Comparison of ENCODE assay signal across 8 mouse cellular contexts in genomic region chr13:58640330-58640729, GRCm38 (mm10). TPM values are rescaled to one million over a fixed set of nuclear protein-coding genes. Genes with fewer than 3 reads are reported as not detected.
A peak's percentile ranks its signal among the peaks of the same experiment; 100 is the strongest.
DNase-seq lines count a peak whose midpoint lies in the region; ATAC-seq and TF ChIP-seq lines count a peak whose summit lies in the region.
"Had no signal": no experiment of that assay in that cellular context is flagged by ENCODE, and none has a peak within 500 bp of the region (broad histone marks: within the 10 kb centered on the region; RNA-seq: fewer than 3 reads in every experiment).

No protein-coding gene starts in this region.

- peak; percentile 25 for DNase-seq in lung, adult 2 months
- no peak for DNase-seq in lung, adult 18-20 months
- peak; percentile 28 for DNase-seq in adipocyte (ENCODE audit: low spot score)
- DNase-seq in cerebellum, postnatal 4 days (ENCODE audit: low spot score in 2 of 2) = peak; percentile 71 to 72
- peak; percentile 75 for DNase-seq in hindbrain, embryonic 14.5 days (ENCODE audit: low spot score)
- no peak for DNase-seq in liver, adult 2 months (ENCODE audit: extremely low read depth, low read depth, low spot score)
- DNase-seq in right cerebral cortex, postnatal 25 days = peak; percentile 50

- no peak for ATAC-seq in hindbrain, embryonic 14.5 days (ENCODE audit: low FRiP score)

- H3K36me3 ChIP-seq in hindbrain, embryonic 14.5 days (replicated peaks; ENCODE audit: control insufficient read depth, insufficient read depth) = no peaks in the 10 kb centered on the region
- H3K36me3 ChIP-seq in liver, adult 2 months (ENCODE audit: control insufficient read depth, insufficient read depth, low read length) = no peaks in the 10 kb centered on the region

- H3K27me3 ChIP-seq in hindbrain, embryonic 14.5 days (ENCODE audit: control insufficient read depth, insufficient read depth, low read length) = no peaks in the 10 kb centered on the region
- H3K27me3 ChIP-seq in liver, adult 2 months (ENCODE audit: control insufficient read depth, insufficient read depth, low read length) = no peaks in the 10 kb centered on the region

- H3K4me1 ChIP-seq in lung, adult 2 months (ENCODE audit: control insufficient read depth, insufficient read depth, low read length) = no peaks in the 10 kb centered on the region
- no peaks in the 10 kb centered on the region for H3K4me1 ChIP-seq in hindbrain, embryonic 14.5 days (replicated peaks; ENCODE audit: control insufficient read depth, insufficient read depth, low read length)
- no peaks in the 10 kb centered on the region for H3K4me1 ChIP-seq in liver, adult 2 months (ENCODE audit: control insufficient read depth, insufficient read depth, low read length)

- no peak for TF ChIP-seq POLR2A in lung, adult 2 months (IDR thresholded peaks at IDR 0.05; ENCODE audit: borderline replicate concordance, extremely low read depth, low read depth, low read length)
- no peak for TF ChIP-seq POLR2A in liver, adult 2 months (IDR thresholded peaks at IDR 0.05; ENCODE audit: extremely low read depth, insufficient read depth, low read length)

- WGBS in lung, adult 2 months = 16% methylated on average over 6 of the region's 6 CpGs
- 7% methylated on average over 6 of the region's 6 CpGs for whole genome bisulfite sequencing in hindbrain, embryonic 14.5 days
- 15% methylated on average over 6 of the region's 6 CpGs for WGBS in liver, adult 2 months

- H3K79me2 ChIP-seq in liver, adult 2 months (ENCODE audit: control insufficient read depth, insufficient read depth, low read length) = no peaks in the 10 kb centered on the region

- peak; percentile 55 for TF ChIP-seq CTCF in lung, adult 2 months (IDR thresholded peaks at IDR 0.05; ENCODE audit: insufficient read depth, low read length)
- peak; percentile 76 for TF ChIP-seq CTCF in liver, adult 2 months (IDR thresholded peaks at IDR 0.05; ENCODE audit: low read depth, low read length)

- H3K4me2 ChIP-seq in hindbrain, embryonic 14.5 days (replicated peaks) = no peak overlapping the region

- H3K9me3 ChIP-seq in hindbrain, embryonic 14.5 days (ENCODE audit: control insufficient read depth, low read length) = no peaks in the 10 kb centered on the region

- no peak overlapping the region for H3K9ac ChIP-seq in hindbrain, embryonic 14.5 days
- H3K9ac ChIP-seq in liver, adult 2 months (ENCODE audit: low read depth, low read length) = no peak overlapping the region

- no peak overlapping the region for H3K27ac ChIP-seq in hindbrain, embryonic 14.5 days
- no peak overlapping the region for H3K27ac ChIP-seq in liver, adult 2 months (replicated peaks; ENCODE audit: insufficient read depth, low read depth, low read length)

- H3K4me3 ChIP-seq in lung, adult 2 months (replicated peaks; ENCODE audit: extremely low read depth, low read depth, low read length) = no peak overlapping the region
- no peak overlapping the region for H3K4me3 ChIP-seq in hindbrain, embryonic 14.5 days (replicated peaks; ENCODE audit: low read length)
- no peak overlapping the region for H3K4me3 ChIP-seq in liver, adult 2 months (ENCODE audit: insufficient read depth, low read depth, low read length)

RNA-seq across cellular contexts. Expression of gene Slc28a3, which starts 29.7 kb away (rescaled TPM):
- polyA plus RNA-seq in lung, adult 2 months (2012; rRNA removed) = 0.26 and 2.0 TPM in 2 replicates
- not detected in 2 replicates for polyA plus RNA-seq in hindbrain, embryonic 14.5 days (2014; fragmentation: Nextera tagmentation; extraction: Ambion mirVana)
- total RNA-seq in liver, adult 2 months (2014; rRNA removed) = not detected in 2 replicates
- polyA plus RNA-seq in liver, adult 2 months (2012; rRNA removed) = not detected in 2 replicates
- polyA plus RNA-seq: heart, embryonic 16.5 days had no signal

Comparison
In these comparisons a context has a peak if more than half of its experiments do, and no peak if none do; other contexts are left out.
1. DNase-seq: peak in lung, adult 2 months (single experiment), adipocyte (single experiment), cerebellum, postnatal 4 days (2 of 2), hindbrain, embryonic 14.5 days (single experiment) and right cerebral cortex, postnatal 25 days (single experiment); none in lung, adult 18-20 months (0 of 2) and liver, adult 2 months (single experiment).